Mouse (Mus musculus) heart, embryonic 13.5 days (tissue): Measurements from ENCODE around the gene Pitpnc1. TPM values are rescaled to one million over a fixed set of nuclear protein-coding genes. Genes with fewer than 3 reads are reported as not detected.

Source experiments
- ATAC-seq: fragments of 200-750 bp; cut with Nextera tagmentation; 2 replicates; pipeline ENCODE4 v1.8.0; 2017; ENCODE audit warnings: moderate TSS enrichment; ENCODE audit not compliant: insufficient number of reproducible peaks, low FRiP score, low TSS enrichment; ENCODE audit errors: extremely low read depth
- H3K27ac ChIP-seq: fragments of 300-500 bp; sonication (generic); replicated peaks from 2 replicates; pipeline ENCODE4 v1.5.1; 2015; ENCODE audit warnings: moderate library complexity, mild to moderate bottlenecking, inconsistent platforms
- H3K27me3 ChIP-seq: fragments of 300-500 bp; sonication (generic); replicated peaks from 2 replicates; pipeline ENCODE4 v1.6.1; 2015; ENCODE audit warnings: mild to moderate bottlenecking, inconsistent platforms
- H3K36me3 ChIP-seq: fragments of 300-500 bp; sonication (generic); 2 replicates; pipeline ENCODE4 v1.6.1; 2015; ENCODE audit warnings: mild to moderate bottlenecking, inconsistent platforms
- H3K4me1 ChIP-seq: fragments of 300-500 bp; sonication (generic); 2 replicates; pipeline ENCODE4 v1.6.1; 2015; ENCODE audit warnings: inconsistent platforms
- H3K4me2 ChIP-seq: fragments of 300-500 bp; sonication (generic); 2 replicates; pipeline ENCODE4 v1.6.1; 2015; ENCODE audit warnings: inconsistent platforms, mild to moderate bottlenecking, moderate library complexity
- H3K4me3 ChIP-seq: fragments of 300-500 bp; sonication (generic); 2 replicates; pipeline ENCODE4 v1.5.1; 2015; ENCODE audit warnings: moderate library complexity, mild to moderate bottlenecking, inconsistent platforms
- H3K9ac ChIP-seq: fragments of 300-500 bp; sonication (generic); 2 replicates; pipeline ENCODE4 v1.6.1; 2015; ENCODE audit warnings: inconsistent platforms, mild to moderate bottlenecking, moderate library complexity
- H3K9me3 ChIP-seq: fragments of 300-500 bp; sonication (generic); 2 replicates; pipeline ENCODE4 v1.6.1; 2016; ENCODE audit warnings: inconsistent platforms
- WGBS: fragments of 180-500 bp; shearing (Covaris S2); methylation state at CpG from one replicate; pipeline ENCODE4 v1.1.7; 2015; ENCODE audit warnings: mixed read lengths; 5-methylcytosine and 5-hydroxymethylcytosine counted together
- polyA plus RNA-seq: library from polyadenylated mRNA; unstranded; fragments of >200 nt; fragmentation: Nextera tagmentation; extraction: Ambion mirVana; gene quantifications from 2 replicates; pipeline ENCODE4 v1.2.1, GENCODE M21; 2015

Pitpnc1 gene
- polyA plus RNA-seq, 1 experiment from 2014 or later: 9.3 TPM

GRCm38 (mm10) chr11:107356224-107356623, 114.3 kb downstream of the Pitpnc1 start:
- Histone ChIP-seq H3K36me3 (no peaks in the 10 kb centered on the region), H3K4me2 (no peak overlapping the region), H3K4me1 (peaks cover 37% of the 10 kb centered on the region), H3K27me3 (no peaks in the 10 kb centered on the region), H3K4me3 (no peak overlapping the region), H3K27ac (no peak overlapping the region), H3K9me3 (no peaks in the 10 kb centered on the region), H3K9ac (no peak overlapping the region)
- ATAC-seq: no peak
- whole genome bisulfite sequencing: 72% methylated on average over 7 of the region's 7 CpGs

GRCm38 (mm10) chr11:107355526-107355925, 115.0 kb downstream of the Pitpnc1 start:
- Histone ChIP-seq H3K27ac (peak overlapping the region; percentile 12; the same call in 1 of the 2 replicates), H3K4me2 (no peak overlapping the region), H3K9me3 (no peaks in the 10 kb centered on the region), H3K4me3 (no peak overlapping the region), H3K36me3 (no peaks in the 10 kb centered on the region), H3K9ac (no peak overlapping the region), H3K4me1 (peaks cover 37% of the 10 kb centered on the region), H3K27me3 (no peaks in the 10 kb centered on the region)
- ATAC-seq: no peak
- 47% methylated on average over 3 of the region's 3 CpGs for WGBS

- peak overlapping the region; percentile 12; the same call in 1 of the 2 replicates for H3K27ac ChIP-seq
- 74% methylated on average over 8 of the region's 8 CpGs for WGBS
- no peak overlapping the region for H3K9ac ChIP-seq
- no peak overlapping the region for H3K4me3 ChIP-seq
- H3K36me3 ChIP-seq: no peaks in the 10 kb centered on the region
- ATAC-seq: no peak; the same call in 1 of the 2 replicates
- no peak overlapping the region for H3K4me2 ChIP-seq
- H3K4me1 ChIP-seq: peaks cover 37% of the 10 kb centered on the region
- no peaks in the 10 kb centered on the region for H3K9me3 ChIP-seq
- no peaks in the 10 kb centered on the region for H3K27me3 ChIP-seq
Measured at GRCm38 (mm10) chr11:107354499-107355143, 115.9 kb downstream of the Pitpnc1 start.

GRCm38 (mm10) chr11:107352596-107352995, 117.9 kb downstream of the Pitpnc1 start:
- no peak overlapping the region for H3K27ac ChIP-seq

GRCm38 (mm10) chr11:107349756-107350155, 120.7 kb downstream of the Pitpnc1 start:
- Histone ChIP-seq H3K27ac (no peak overlapping the region), H3K4me2 (no peak overlapping the region), H3K9ac (no peak overlapping the region), H3K36me3 (no peaks in the 10 kb centered on the region), H3K9me3 (no peaks in the 10 kb centered on the region), H3K27me3 (no peaks in the 10 kb centered on the region), H3K4me1 (peaks cover 15% of the 10 kb centered on the region), H3K4me3 (no peak overlapping the region)
- WGBS: 83% methylated on average over 7 of the region's 7 CpGs
- no peak for ATAC-seq

More at GRCm38 (mm10) chr11:107352596-107352995, 117.9 kb downstream of the Pitpnc1 start:
- H3K4me2 ChIP-seq: no peak overlapping the region
- H3K27me3 ChIP-seq: no peaks in the 10 kb centered on the region
- ATAC-seq: no peak
- no peaks in the 10 kb centered on the region for H3K9me3 ChIP-seq
- H3K4me3 ChIP-seq: no peak overlapping the region
- peaks cover 37% of the 10 kb centered on the region for H3K4me1 ChIP-seq
- no peaks in the 10 kb centered on the region for H3K36me3 ChIP-seq
- no peak overlapping the region for H3K9ac ChIP-seq
- 28% methylated on average over 7 of the region's 7 CpGs for WGBS

GRCm38 (mm10) chr11:107343031-107343430, 127.5 kb downstream of the Pitpnc1 start:
- no peaks in the 10 kb centered on the region for H3K27me3 ChIP-seq
- H3K36me3 ChIP-seq: no peaks in the 10 kb centered on the region
- H3K4me2 ChIP-seq: no peak overlapping the region
- H3K4me3 ChIP-seq: no peak overlapping the region
- H3K4me1 ChIP-seq: peaks cover 42% of the 10 kb centered on the region
- no peak for ATAC-seq
- H3K9me3 ChIP-seq: no peaks in the 10 kb centered on the region
- H3K27ac ChIP-seq: 0 out of 2 replicates have a peak overlapping the region, but pooled peaks have one; percentile 5
- 66% methylated on average over 4 of the region's 4 CpGs for WGBS
- H3K9ac ChIP-seq: no peak overlapping the region

GRCm38 (mm10) chr11:107342432-107342831, 128.1 kb downstream of the Pitpnc1 start:
- Histone ChIP-seq H3K36me3 (no peaks in the 10 kb centered on the region), H3K4me2 (no peak overlapping the region), H3K4me3 (no peak overlapping the region), H3K9ac (no peak overlapping the region), H3K27ac (peak overlapping the region; percentile 82), H3K27me3 (no peaks in the 10 kb centered on the region), H3K4me1 (peaks cover 48% of the 10 kb centered on the region), H3K9me3 (no peaks in the 10 kb centered on the region)
- WGBS: 52% methylated on average over 1 of the region's 1 CpGs
- ATAC-seq: no peak

- Histone ChIP-seq H3K4me2 (peak overlapping the region; percentile 34), H3K36me3 (no peaks in the 10 kb centered on the region), H3K4me3 (no peak overlapping the region), H3K27me3 (no peaks in the 10 kb centered on the region), H3K4me1 (peaks cover 60% of the 10 kb centered on the region), H3K27ac (peak overlapping the region; percentile 82), H3K9me3 (no peaks in the 10 kb centered on the region), H3K9ac (peak overlapping the region; percentile 24; the same call in 1 of the 2 replicates)
- WGBS: 33% methylated on average over 15 of the region's 15 CpGs
- no peak for ATAC-seq
Measured at GRCm38 (mm10) chr11:107341293-107341692, 129.2 kb downstream of the Pitpnc1 start.

GRCm38 (mm10) chr11:107340793-107341192, 129.7 kb downstream of the Pitpnc1 start:
- ATAC-seq: no peak
- Histone ChIP-seq H3K27ac (peak overlapping the region; percentile 82), H3K4me3 (no peak overlapping the region), H3K4me1 (peaks cover 65% of the 10 kb centered on the region), H3K27me3 (no peaks in the 10 kb centered on the region), H3K9me3 (no peaks in the 10 kb centered on the region), H3K4me2 (no peak overlapping the region), H3K36me3 (no peaks in the 10 kb centered on the region), H3K9ac (no peak overlapping the region; the same call in 1 of the 2 replicates)
- 9% methylated on average over 2 of the region's 2 CpGs for WGBS

GRCm38 (mm10) chr11:107339224-107339805, 131.2 kb downstream of the Pitpnc1 start:
- Histone ChIP-seq H3K9ac (no peak overlapping the region), H3K4me2 (no peak overlapping the region), H3K36me3 (no peaks in the 10 kb centered on the region), H3K4me1 (peaks cover 78% of the 10 kb centered on the region), H3K27ac (no peak overlapping the region), H3K4me3 (no peak overlapping the region), H3K9me3 (no peaks in the 10 kb centered on the region), H3K27me3 (no peaks in the 10 kb centered on the region)
- 64% methylated on average over 7 of the region's 7 CpGs for WGBS
- ATAC-seq: no peak

- Histone ChIP-seq H3K27me3 (no peaks in the 10 kb centered on the region), H3K4me3 (no peak overlapping the region), H3K36me3 (no peaks in the 10 kb centered on the region), H3K9ac (peak overlapping the region; percentile 33; the same call in 1 of the 2 replicates), H3K4me2 (peak overlapping the region; percentile 44), H3K4me1 (peaks cover 73% of the 10 kb centered on the region), H3K27ac (peak overlapping the region; percentile 61), H3K9me3 (0 out of 2 replicates have a peak, but pooled peaks cover 3% of the 10 kb centered on the region)
- ATAC-seq: no peak
- WGBS: 53% methylated on average over 18 of the region's 18 CpGs
Measured at GRCm38 (mm10) chr11:107337391-107338148, 132.9 kb downstream of the Pitpnc1 start.
